Mouse (Mus musculus) 416B (cell line): Measurements from ENCODE around the gene Eml2.
A peak's percentile ranks its signal among the peaks of the same experiment; 100 is the strongest.

ENCODE experiments used
- DNase-seq: peaks from one replicate; pipeline ENCODE4 v3.0.0; 2011; ENCODE audit warnings: low read depth

The Eml2 gene

DNA sequence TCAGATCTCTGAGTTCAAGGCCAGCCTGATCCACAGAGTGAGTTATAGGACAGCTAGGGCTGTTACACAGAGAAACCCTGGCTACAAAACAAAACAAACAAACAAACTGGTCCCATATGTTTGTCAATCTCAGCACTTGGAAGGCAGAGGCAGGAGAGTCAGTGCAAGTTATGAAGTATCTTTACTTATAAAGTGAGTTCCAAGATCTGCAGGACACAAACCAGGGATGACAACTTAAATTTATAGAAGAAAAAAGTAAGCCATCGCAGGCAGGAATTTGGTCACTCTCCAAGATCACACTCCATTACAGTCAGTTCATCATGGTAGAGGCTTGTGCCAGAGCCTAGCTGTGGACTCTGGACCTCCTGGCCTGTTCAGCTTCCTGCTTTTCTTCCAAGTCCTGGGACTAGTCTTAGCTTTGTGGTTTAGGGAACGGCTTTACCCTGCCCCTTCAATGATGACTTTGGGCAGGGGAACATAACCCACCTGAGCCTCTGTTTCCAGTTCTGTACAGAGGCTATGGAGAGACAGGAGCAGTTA is 53.9 kb downstream of the Eml2 start:
- no peak for DNase-seq

DNA sequence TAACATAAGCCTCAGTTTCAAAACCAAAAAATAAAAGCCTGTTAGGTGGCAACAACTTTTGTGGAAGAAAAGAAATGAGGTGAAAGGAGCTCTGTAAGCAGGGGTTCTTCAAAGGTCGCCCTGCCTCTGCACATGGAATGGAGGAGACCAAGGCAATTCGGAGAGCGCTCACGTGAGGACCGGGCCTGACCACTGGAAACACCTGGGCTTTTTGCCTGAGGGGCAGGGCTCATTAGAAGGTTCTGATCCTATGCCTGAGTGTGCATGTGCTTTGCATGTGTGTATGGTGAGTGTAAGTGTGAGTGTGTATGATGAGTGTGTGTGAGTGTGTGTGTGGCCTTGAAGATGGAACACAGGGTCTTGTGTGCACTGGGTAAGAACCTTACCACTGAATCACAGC is 54.7 kb downstream of the Eml2 start:
- no peak for DNase-seq

DNA sequence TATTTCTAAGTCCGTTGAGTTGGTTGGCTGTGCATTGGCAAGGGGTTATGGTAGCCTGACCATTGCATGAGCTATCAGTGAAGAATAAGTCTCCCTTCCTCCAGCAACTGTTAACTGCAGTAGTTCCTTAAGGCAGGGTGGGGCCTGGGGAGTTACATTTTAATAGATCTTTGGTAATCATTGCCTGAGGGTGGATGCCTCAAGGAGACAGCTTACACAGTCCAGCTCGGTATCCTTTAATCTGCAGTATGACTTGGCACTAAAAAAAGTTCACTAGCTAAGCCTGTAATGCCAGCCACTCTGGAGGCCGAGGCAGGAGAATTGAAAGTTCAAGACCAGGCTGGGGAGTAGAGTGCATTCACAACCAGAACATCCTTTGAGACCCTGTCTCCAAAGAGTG is 55.6 kb downstream of the Eml2 start:
- DNase-seq = no peak

DNA sequence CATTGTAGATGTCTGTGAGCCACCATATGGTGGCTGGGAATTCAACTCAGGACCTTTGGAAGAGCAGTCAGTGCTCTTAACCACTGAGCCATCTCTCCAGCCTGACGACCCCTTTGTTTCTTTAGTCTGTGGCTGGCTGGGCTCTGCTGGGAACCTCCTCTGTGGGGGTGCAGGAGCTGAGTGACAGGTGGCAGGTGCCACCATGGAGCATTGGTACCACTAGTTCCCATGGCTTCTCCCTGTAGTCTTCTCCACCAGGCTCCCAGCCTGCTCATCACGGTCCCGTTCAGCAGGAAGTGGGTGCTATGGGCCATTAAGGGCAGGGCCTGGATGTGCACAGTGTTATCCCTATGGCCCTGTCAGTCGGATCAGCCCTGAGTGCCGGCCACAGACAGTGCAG is 58.4 kb downstream of the Eml2 start:
- DNase-seq = no peak

DNA sequence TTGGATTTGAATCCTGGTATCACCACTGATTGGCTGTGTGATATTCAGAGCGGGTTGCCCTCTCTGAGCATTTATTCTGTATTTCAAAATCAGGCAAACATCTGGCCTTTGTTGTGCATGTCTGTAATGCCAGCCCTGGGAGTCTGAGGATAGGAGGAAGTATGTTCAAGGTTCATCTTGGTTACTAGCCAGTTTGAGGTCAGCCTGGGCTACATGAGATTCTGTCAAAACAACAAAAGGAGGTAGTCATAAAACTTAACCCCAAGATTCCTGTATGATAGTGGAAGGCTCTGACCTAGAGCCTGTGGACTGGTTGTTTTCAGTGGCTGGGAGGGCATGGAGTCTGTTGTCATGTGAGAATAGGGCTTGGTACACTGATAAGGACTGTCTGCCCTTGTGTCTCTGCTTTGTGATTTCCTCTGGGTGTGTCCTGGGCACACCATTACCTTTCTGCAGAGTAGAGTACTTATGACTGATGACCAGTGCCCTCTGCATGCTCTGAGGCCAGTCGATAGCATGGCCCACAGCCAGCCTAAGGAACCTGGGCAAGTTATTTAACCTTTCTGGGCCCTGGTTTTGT is 59.0 kb downstream of the Eml2 start:
- DNase-seq = peak; percentile 83

DNA sequence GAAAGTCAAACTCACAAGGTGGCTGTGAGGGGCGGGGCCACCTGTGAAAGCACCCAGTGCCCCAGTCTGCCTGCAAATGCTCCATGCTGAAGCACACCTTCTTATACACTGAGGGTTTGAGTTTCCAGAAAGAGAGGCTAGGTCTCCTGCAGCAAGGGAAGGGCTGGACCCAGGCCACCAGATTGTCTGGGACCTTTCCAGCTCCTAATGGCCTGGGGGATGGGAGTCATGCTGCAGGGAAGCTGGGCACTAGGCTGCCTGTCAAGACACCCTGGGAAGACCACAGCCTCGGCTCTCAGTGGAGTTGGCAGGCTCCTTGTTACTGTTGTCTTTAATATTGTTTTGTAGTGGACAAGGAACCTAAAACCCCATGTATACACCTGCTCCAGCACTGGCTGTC is 60.2 kb downstream of the Eml2 start:
- no peak for DNase-seq

DNA sequence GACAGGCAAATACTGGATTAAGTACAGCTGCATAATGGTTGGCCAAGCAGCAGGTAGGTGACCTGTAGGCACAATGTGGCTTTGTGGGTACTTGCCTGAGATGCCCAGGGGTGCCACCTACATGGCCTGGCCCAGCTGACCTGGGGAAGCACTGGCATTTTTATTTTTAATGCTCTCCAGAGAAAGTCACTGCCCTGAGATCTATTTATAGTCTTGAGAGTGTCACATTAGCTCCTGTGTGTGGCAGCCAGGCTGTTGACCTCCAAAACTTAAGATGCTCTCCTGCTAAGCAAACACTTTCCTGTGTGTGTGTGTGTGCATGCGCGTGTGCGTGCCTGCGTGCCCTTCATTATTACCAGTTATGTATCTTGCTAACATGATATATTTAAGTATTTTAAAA is 62.1 kb downstream of the Eml2 start:
- no peak for DNase-seq

DNA sequence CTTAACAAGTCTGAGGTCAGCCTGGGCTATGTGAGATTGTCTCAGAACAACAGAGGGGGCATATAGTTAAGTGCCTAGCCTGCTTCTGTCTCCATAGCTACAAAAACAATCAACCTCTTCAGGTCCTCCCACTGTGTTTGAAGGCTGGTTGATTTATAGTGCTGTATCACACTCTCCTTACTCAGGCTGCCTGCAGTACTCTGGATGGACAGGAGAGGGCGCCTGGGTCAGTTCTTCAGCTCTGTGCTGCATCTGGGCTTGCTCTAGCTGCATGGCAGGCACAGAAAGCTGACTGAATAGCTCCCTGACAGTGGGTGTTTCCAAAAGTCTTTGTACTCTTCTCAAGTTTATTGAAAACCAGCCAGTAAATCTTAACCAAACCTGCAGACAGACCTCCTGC is 63.2 kb downstream of the Eml2 start:
- peak; percentile 86 for DNase-seq

DNA sequence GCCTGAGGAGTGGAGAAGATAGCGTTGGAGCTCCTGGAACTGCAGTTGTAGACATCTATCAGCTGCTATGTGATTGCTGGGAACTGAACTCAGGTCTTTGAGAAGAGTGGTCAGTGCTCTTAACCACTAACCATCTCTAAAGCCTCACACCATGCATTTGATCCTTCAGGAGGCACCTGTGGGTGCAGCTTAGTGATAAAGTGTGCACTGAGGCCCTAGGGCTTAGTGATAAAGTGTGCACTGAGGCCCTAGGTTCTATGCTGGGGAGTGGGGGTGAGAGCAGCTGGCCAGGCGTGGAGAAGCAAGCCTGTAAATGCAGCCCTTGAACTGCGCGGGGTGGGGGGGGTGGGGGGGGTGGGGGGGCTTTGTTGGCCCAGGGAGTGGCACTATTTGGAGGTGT is 63.8 kb downstream of the Eml2 start:
- DNase-seq = no peak

DNA sequence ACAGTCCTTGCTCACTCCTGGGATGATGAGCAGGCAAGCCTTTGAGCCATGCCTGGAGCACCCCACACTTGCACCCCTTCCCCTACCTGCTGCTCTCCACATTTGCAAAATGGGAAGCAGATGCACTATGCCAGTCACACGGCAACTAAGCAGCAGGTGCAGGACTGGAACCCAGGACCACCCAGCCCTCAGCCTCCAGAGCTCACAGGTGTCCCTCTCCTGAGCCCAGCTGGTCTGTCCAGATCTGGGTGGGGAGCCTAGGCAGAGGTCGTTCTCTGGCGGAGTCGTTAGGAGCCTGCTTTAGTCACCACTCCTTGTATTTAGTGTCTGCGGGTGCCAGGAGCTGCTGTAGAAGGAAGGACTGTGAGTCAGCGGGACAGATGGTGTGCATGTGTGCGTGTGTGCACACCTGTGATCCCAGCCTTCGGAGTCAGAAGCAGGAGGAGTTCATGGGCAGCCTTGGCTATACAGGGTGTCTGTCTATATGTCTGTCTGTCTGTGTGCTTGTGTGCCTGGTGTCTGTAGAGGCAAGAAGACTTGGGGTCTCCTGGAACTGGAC is 64.8 kb downstream of the Eml2 start:
- DNase-seq = no peak

DNA sequence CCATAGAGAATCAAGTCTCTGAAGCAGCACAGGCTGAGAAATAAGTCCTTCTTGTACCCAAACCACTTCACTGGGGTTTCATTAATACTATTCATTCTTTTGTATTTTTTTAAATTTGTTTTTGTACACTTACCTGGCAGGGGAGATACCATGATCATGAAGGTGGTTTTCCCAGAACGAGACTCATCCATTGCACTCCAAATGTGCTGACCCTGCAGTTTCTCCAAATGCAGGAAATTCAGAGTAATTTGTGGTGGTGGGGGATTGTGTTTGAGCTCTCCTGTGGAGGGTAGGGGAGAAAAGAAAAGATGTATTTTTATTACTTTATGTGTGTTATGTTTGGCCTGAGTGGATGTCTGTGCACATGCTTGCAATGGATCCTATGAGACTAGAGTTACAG is 65.8 kb downstream of the Eml2 start:
- no peak for DNase-seq

DNA sequence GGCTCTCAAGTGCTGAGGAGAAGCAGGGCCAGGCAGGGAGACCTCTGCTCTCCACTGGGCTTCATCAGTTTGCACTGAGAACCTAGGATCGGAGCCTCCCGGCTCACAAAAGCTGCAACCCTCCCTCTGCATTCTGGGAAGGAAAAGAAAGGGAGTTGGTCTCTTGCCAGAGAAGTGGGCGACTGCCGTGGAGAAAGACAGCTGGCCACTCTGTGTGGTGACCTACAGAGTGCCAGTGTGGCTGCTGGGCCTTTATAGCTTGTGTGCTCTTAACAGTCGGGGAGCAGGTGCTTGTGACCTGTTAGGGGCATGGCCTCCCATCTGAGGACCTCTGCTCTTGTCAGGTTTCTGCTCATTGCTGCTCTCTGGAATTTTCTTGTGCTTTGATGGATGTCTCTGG is 67.6 kb downstream of the Eml2 start:
- DNase-seq = no peak

DNA sequence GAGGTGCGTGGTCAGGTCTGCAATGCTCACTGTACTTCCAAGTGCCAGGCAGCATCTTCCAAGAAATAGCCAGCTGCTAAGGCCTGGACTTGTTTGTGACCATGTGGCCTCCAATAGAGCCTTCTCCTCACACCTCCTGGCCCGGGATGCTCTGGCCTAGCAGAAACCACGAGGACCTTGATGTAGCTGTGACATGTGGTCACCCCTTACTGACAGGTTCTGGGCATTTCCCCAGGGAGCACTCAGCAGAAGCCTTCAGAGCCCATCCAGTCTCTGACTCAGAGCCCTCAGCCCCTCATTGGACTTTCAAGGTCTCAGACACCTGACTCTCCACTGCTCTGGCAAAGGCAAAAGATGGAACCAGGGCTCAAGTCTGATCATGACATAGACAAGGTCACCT is 68.9 kb downstream of the Eml2 start:
- no peak for DNase-seq

DNA sequence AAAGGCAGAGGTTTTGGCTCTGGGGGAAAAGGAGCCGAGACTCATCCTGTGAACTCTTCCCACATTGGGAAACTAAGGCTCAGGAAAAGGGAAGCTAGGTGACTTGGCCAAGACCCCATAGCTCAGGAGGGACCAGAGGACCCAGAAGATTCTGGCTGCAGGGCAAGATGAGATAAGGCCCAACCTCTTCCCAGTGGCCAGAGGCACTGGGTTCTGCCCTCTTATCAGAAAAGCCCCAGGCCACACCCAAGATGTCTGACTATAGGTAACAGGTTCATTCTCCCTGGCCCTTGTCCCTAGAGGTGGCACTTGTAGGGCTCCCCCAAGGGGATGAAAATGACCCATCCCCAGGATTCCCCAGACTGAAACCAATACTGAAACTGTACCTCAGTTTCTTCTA is 70.6 kb downstream of the Eml2 start:
- DNase-seq = no peak

DNA sequence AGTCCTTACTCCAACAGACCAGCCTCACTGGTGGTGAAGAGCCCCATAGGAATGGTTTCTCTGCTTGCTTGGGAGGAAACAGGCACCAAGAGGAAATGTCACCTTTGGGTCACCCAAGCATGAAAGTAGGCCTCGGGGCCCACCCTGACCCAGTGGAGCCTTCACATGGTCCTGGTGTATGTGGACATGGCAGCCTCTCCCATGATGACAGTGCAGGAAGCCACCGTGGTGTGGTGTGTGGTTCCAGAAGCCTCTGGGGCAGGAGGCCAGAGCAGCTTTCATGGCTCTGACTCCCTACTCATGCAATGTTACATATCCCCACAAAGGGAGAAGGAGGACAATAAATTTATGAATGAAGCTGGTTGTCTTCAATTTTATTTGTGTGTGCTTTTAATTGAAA is 71.3 kb downstream of the Eml2 start:
- DNase-seq = no peak

DNA sequence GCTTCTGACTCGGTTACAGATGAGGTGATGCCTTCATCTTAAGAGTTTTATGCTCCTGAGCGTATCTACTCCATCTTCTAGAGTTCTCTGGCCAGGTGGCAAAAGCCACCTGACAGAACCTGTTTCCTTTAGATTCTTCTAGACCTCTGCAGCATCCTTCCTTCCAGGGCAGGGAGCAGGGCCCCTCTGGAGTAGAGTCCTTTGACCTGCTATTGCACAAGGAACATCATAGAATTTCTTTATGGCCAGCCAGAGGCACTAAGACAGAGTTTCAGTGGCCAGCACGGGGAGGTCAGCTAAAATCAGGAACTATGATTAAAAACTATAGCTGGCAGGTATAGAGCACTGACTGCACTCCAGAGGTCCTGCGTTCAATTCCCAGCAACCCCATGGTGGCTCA is 75.9 kb downstream of the Eml2 start:
- no peak for DNase-seq

DNA sequence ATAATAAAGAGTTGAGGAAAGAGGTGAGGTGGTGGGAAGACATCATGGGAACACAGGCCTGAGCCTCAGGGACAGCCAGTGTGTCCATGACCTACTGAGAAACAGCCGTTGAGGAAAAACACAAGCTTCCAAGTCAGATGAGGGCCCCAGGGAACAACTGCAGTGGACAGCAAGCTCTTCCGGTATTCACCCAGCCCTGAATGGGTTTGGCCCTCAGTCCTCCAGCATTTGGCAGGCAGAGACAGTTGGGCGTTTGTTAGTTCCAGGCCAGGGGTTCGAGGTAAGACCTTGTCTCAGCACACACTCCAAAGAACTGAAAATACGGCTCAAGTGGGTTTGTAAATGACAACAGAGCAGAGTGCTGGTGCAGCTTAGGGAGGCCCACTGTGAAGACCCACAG is 77.2 kb downstream of the Eml2 start:
- DNase-seq = no peak

DNA sequence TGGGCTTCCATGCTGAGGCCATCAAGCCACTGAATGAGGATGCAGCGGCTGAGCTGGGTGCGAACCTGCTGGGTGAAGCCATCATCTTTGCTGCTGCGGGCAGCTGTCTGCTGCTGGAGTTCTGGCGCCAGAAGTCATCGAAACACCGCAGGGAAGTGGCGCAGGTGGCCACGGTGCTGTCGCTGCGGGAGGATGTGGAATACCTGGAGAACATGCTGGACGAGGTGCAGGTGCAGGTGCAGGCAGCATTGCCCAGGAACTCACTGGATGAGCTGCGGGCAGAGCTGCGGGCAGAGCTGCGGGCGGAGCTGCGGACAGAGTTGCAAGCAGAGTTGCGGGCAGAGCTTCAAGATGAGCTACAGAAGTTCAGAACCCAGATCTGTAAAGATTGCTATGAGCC is 79.2 kb downstream of the Eml2 start:
- DNase-seq = no peak
